Mouse (Mus musculus): Measurements from ENCODE around the gene Itgb1.

The Itgb1 gene

GRCm38 (mm10) chr8:128685507-128686428, at the start of gene Itgb1:
TSS of gene Itgb1 (plus strand) at chr8:128685654.
- DNase-seq: peak; percentile 96

GRCm38 (mm10) chr8:128643104-128643503, 42.4 kb upstream of the Itgb1 start:
- DNase-seq: no peak

DNA sequence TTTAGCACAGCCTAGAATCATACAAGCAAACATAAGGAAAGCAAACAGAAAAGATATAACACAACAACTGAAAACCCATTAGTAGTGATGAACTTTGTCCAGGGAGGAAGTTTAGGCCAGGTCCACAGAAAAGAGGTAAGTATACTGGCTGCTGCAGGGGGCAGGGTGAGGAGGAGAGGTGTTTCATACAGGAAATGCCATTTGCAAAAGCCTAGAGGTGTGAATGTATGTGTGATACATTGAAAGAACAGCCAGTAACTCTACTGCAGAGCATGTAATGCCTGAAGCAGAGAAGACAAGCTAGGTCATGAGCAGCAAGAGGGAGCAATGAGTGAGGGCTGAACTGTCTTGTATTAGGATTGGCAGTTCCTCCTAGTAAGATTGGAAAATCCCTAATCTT, 40.0 kb upstream of the Itgb1 start:
- DNase-seq: no peak

DNA sequence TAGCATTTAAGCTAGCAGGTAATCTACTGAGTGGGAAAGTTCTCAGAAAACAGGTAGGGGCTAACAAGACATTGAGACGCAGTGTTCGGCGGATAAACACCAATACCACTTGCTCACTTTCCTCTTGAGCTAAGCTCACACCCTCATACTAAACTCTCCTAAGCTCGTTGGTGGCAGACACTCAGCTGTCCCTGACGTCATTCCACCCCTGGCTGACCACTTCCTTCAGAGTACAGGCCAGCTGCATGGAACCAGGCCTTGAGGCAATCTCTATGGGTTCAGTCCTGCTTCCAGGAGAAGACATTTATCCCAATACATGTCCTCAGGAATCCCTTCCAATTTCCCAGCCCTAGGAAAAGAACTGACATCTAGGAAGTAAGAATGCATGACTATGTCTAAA, 39.0 kb upstream of the Itgb1 start:
- DNase-seq: no peak

GRCm38 (mm10) chr8:128648071-128648470, 37.4 kb upstream of the Itgb1 start:
- DNase-seq: peak; percentile 34

GRCm38 (mm10) chr8:128650331-128650855, 35.1 kb upstream of the Itgb1 start:
- DNase-seq: no peak

DNA sequence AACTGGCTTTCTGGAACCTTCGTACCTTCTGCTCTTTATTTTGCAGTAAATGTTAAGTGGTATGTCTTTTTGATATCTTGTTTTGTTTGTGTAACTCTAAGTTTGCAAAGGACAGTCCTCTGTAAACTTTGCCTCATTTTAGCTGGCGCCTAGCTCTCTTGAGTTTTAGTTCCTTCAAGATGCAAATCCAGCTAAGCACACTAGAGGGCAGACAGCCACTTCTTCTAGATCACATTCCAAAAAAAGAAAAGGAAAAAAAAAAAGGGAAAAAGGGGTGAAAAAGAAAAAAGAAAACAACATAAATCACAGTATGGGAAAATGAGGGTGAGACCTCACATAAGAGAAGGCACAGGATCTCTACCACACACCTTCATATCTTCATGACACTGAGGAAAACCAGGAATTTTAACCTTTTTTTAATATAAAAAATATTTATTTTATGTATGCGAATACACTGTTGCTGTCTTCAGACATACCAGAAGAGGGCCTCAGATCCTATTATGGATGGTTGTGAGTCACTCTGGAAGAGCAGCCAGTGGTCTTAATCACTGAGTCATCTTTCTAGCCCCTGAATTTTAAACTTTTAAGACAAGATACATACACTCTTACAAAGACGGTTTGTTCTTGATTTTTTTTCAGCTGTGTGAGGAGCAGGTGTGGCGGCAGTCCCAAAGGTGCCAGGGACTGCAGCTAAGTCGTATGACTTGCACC, 32.9 kb upstream of the Itgb1 start:
- peak; percentile 86 for DNase-seq

DNA sequence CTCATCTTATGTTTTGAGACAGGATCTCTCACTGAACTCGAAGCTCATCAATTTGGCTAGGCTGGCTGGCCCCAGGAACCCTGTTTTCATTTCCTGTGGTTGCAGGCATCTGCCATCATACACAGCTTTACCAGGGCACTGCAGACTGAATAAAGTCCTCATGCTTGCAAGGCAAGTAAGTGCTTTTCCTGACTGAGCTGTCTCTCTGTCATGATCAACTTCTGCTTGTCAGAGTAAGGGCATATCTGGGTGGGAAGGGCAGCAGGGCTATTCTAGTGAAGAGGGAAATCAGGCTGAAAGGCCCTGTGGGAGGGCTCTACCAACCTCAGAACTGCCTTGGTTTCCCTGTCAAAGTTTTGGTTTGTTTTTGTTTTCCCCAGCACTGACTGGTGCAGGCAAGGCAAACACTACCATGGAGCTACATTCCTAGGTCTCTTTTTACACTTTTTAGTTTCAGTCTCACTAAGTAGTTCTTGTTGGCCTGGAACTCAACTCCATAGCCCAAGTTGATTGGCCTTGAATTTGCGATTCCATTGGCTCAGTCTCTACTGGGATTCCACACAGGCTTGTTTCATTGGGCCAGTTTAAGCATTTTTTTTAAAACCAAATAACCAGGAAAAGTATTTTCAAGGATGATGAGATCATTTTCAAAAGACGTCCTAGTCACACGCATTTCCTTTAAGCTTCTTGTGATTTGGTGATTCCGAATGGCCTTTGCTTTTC, 31.7 kb upstream of the Itgb1 start:
- DNase-seq: no peak

DNA sequence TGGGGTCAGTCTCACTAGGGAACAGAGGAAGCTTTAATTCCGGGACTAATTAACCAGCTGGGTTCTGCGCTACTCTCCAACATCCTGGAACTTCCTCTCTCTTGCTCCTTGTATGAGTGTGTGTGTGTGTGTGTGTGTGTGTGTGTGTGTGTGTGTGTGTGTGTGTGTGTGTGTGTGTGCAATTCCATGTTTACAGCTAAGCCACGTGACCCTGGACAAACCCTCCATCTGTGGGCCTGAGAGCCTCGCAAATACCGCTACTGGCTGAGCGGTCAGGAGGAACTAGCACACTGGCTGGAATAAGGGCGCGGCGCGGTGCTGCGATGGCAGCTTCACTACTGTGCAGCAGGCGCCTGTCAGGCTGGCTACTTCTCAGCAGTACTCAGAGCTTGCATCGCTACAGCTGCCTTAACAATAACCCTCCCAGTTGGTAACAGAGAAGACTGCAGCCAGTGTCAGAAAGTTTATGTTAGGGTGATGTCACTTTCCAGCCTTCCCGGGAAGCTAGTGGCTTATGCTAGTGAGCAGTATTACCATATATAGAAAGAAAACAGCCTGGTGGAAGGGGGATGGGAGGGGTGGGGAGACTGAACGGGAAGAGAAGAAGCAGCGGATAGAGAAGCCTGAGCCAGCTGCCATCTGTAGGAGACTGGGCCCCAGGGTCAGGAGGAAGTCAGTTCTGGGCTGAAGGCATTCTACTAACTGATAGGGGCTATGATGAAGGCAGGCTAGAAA, 30.9 kb upstream of the Itgb1 start:
- peak; percentile 88 for DNase-seq

DNA sequence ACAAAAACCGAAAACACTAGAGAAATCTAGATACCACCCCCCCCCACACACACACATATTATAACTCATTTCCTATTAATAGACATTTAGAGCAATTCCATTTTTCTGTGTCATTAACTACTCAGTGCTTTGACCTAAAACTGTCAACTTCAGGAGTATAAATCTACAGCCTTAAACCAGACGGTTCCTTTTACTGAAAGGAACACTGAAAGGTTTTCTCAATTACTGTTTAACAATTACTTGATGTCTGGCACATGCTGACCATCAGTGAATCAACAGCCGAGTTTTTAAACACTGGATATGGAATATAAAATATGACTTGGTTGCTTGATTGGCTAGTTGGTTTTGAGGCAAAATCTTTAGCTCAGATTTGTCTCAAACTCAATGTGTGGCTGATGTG, 23.3 kb upstream of the Itgb1 start:
- DNase-seq: no peak

DNA sequence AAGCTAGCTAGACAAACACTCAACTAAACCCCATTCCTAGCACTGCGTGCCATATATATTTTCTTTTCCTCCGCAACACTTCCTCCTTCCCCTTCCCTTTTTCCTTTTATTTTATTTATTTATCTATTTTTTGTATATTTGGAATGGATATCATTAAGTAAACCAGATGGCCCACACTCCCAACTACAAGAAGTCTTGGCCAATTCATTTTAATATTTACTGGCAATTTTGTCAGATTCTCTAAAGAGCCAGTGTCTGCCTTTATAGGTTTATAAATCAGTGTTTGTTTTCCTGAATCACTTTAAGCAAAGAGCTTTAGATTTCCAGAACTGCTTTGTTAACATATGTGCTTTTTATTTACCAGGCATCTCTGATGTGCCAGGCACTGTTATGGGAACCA, 22.8 kb upstream of the Itgb1 start:
- no peak for DNase-seq

DNA sequence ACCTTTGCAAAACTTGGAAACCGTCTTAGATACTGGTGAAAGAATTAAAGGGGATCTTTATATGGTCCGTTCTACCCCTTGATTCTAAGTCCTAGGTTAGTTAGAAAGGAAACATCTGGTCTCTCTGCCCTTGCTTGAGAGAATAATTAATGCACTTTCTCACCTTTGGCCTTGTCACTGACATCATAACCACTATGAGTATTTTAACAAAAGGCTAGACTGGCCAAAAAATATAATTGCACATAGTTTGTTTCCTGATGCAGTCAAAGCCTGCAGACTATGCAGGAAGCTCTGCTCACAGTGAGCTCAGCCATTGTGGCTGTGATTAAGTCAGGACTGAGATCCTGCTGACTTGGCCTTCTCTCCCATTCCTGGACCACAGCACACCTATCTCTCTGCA, 22.3 kb upstream of the Itgb1 start:
- DNase-seq: no peak

DNA sequence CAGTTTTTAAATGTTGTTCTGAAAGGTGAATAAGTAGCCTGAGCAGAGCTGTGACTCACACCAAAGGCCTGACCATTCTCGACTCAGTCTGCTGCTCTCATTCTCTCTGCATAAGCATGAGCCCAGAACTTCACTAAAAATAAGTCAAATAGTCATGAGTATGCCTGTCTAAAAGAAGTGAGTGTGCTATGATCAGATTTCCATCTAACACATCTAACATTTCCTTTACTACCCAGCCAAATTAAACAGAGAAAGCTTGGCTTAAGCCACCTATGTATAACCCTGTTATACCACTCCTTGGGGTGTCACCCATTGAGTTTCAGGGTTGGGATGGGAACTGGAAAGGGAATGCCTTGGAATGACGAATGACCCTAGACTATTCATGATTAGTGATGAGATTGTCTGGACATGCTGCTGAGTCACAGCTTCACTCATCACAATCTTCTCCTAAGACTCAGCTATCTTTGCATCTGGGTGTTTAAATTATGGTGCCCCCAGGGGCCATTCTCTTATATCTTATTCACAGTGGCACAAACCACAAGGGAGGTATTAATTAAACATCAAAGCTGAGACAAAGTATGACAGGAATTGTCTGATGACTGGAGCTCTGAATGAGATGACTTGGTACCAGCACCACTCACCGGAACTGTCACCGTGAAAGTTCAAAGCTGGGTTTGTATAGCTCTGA, 18.7 kb upstream of the Itgb1 start:
- no peak for DNase-seq

DNA sequence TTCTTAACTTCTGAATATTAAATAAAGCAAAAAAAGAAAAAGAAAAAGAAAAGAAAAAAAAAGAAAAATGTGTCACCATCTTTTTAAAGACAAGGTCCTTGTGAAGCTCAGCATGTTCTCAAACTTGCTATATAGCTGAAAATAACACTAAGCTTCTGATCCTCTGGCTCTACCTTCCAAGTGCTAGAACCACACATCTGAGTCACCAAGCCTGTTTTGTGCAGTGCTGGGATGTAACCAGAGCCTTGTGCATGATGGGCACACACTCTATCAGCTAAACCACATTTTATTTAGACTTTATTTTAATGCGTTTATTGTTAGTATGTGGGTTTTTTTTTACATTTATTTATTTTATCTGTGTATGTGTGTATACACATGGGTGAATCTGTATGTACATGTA, 13.6 kb upstream of the Itgb1 start:
- no peak for DNase-seq

DNA sequence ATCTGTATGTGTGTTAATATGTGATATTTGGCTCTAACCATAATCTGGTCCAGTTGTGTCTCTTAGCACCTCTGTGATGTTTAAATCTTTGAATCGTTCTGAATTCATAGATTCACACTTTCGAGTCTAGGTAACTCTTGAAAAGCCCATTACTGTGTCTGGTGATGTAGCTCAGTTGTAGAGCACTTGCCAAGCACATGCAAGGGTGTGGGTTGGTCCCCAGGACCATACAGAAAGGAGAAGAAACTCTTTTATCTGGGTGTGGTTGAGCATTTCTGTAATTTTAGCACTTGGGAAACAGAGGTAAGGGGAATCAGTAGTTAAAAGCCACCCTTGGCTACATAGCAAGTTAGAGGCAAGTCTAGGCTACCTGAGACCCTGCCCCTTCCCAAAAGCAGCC, 13.0 kb upstream of the Itgb1 start:
- DNase-seq: no peak

GRCm38 (mm10) chr8:128672950-128673349, 12.5 kb upstream of the Itgb1 start:
- DNase-seq: no peak

DNA sequence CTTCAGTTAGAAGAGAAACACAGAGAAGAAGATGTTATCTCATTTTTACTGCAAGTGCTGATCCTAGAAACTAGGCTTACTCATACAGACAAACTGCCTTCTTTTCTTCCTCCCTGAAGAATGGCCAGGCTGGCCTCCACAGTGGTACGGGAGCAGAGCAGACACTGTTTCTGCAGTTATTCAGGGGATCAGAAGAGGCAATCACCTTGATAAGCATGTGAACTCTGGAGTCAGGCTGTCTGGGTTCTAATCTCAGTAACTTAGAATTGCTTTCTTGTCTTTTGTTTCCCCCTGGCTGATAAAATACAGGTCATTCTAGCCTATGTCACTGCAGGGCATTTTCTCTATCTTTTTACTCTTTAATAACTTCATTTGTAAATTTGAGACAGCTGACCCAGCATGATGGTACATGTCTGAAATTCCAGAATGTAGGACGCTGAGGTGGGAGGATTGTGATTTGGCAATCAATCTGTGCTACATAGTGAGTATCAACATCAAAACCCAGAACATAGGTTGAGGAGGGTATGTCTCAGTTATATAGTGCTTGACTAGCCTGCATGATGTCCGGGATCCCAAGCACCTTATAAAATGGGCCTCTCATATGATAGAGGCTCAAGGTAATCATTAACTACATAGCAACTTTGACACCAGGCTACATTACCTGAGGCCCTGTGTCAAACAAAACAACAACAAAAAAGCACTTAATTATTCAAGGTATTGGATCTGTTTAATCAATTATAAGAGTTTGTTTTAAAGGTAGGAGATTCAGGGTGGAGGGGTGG, 9.4 kb upstream of the Itgb1 start:
- DNase-seq: no peak

DNA sequence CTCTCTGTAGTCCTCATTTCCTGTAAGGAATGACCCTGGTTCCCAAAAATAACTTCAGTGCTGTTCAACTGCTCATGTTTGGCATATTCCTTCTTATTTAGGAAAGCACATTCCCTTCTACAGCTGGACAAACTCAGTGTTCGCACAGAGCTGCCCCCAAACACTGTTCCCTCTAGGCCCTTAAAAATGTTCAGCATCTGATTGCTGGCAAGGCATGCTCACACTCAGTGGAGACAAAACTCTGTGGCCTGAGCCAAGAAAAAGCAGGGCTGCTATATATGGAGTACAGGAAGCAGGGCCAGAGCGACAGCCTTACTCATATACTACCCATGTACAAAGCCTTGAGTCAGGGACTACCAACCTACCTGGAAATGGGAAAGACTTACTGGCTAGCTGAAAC, 5.5 kb upstream of the Itgb1 start:
- peak; percentile 79 for DNase-seq

DNA sequence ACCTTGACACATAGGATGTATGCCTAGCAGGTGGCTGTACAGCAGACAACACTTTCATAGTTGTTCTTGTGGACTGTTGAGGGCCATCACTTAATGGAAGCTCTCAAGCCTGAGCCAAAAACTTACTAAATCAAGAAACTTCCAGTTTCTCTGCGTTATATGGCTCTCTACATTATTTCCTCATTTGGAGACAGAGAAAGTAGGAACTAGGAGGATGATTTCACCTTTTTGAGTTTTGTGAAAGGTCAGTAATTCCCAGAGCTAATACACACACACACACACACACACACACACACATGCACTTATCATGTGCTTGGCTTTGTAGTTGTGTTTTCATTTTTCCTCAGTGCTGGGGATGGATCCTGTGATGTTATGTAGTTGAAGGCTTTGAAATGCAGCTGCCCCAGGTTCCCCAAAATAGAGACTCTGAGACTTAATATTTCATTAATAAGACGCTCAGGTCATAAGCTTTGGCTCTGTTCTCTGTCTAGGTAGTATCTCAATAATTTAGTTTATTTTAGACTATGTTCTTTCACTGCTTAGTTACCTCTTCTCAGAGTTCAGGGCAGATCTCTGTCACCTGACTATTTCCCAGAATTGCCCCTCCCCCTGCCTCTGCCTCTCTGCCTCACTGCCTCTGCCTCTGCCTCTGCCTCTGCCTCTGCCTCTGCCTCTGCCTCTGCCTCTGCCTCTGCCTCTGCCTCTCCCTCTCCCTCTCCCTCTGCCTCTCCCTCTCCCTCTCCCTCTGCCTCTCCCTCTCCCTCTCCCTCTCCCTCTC, 4.7 kb upstream of the Itgb1 start:
- DNase-seq: no peak

GRCm38 (mm10) chr8:128681970-128682369, 3.5 kb upstream of the Itgb1 start:
- peak; percentile 58 for DNase-seq

Data from lung, postnatal 36 days (tissue).